Mouse (Mus musculus) MEL (cell line): Measurements from ENCODE around the gene Col15a1. TPM values are rescaled to one million over a fixed set of nuclear protein-coding genes. Genes with fewer than 3 reads are reported as not detected.

Experiments used
- DNase-seq: peaks from one replicate; pipeline ENCODE4 v3.0.0; 2011; ENCODE audit warnings: low read depth, low spot score
- H3K27ac ChIP-seq: 2 replicates; pipeline ENCODE4 v1.5.1; 2012; ENCODE audit warnings: low read depth, mild to moderate bottlenecking, control low read depth, low read length, moderate library complexity; ENCODE audit not compliant: control insufficient read depth
- H3K27me3 ChIP-seq, 2 experiments: fragments of 150-350 bp in 1 of 2; sonication (generic) in 1 of 2; 2 replicates each; pipeline ENCODE4 v1.6.1; 2012; ENCODE audit warnings: low read length in 2 of 2, mild to moderate bottlenecking in 2 of 2, improper control_type of control experiment in 1 of 2, moderate library complexity in 1 of 2; ENCODE audit not compliant: insufficient read depth in 2 of 2, control insufficient read depth in 1 of 2
- H3K36me3 ChIP-seq, 2 experiments: 2 replicates each; pipeline ENCODE4 v1.6.1; 2012 to 2014; ENCODE audit warnings: low read length in 2 of 2, improper control_type of control experiment in 1 of 2, inconsistent platforms in 1 of 2, mild to moderate bottlenecking in 1 of 2; ENCODE audit not compliant: insufficient read depth in 2 of 2, control insufficient read depth in 1 of 2
- H3K4me1 ChIP-seq, 2 experiments: fragments of 150-350 bp in 1 of 2; sonication (generic) in 1 of 2; 2 replicates each; pipeline ENCODE4 v1.6.1; 2012; ENCODE audit warnings: low read length in 2 of 2, improper control_type of control experiment in 1 of 2, mild to moderate bottlenecking in 1 of 2; ENCODE audit not compliant: insufficient read depth in 2 of 2, control insufficient read depth in 1 of 2
- H3K4me3 ChIP-seq, 2 experiments: fragments of 150-350 bp in 1 of 2; sonication (generic) in 1 of 2; 2 replicates each; pipeline ENCODE4 v1.5.1; 2012; ENCODE audit warnings: low read depth in 2 of 2, low read length in 2 of 2, mild to moderate bottlenecking in 2 of 2, moderate library complexity in 2 of 2, control low read depth in 1 of 2, improper control_type of control experiment in 1 of 2; ENCODE audit not compliant: control insufficient read depth in 1 of 2, insufficient read depth in 1 of 2
- H3K79me2 ChIP-seq: 2 replicates; pipeline ENCODE4 v1.6.1; 2012; ENCODE audit warnings: mild to moderate bottlenecking, low read length, moderate library complexity; ENCODE audit not compliant: control insufficient read depth, poor library complexity, insufficient read depth
- H3K9ac ChIP-seq: 2 replicates; pipeline ENCODE4 v1.6.1; 2012; ENCODE audit warnings: low read depth, mild to moderate bottlenecking, control low read depth, low read length, moderate library complexity; ENCODE audit not compliant: control insufficient read depth, poor library complexity, severe bottlenecking
- H3K9me3 ChIP-seq: fragments of 150-350 bp; sonication (generic); replicated peaks from 2 replicates; pipeline ENCODE4 v1.6.1; 2012; ENCODE audit warnings: mild to moderate bottlenecking, low read length, improper control_type of control experiment, moderate library complexity; ENCODE audit not compliant: insufficient read depth
- BHLHE40 ChIP-seq: IDR thresholded peaks from 2 replicates; pipeline ENCODE4 v1.6.1; 2012; ENCODE audit warnings: low read depth, mild to moderate bottlenecking, inconsistent platforms, low read length, improper control_type of control experiment, borderline replicate concordance
- CHD1 ChIP-seq: IDR thresholded peaks from 2 replicates; pipeline ENCODE4 v1.6.1; 2012; ENCODE audit warnings: low read depth, mild to moderate bottlenecking, inconsistent platforms, low read length, improper control_type of control experiment
- E2F4 ChIP-seq: IDR thresholded peaks from 2 replicates; pipeline ENCODE4 v1.6.1; 2011; ENCODE audit warnings: low read depth, low read length, improper control_type of control experiment, borderline replicate concordance
- ELF1 ChIP-seq: IDR thresholded peaks from 2 replicates; pipeline ENCODE4 v1.6.1; 2014; ENCODE audit warnings: low read depth, mild to moderate bottlenecking, inconsistent platforms, low read length, improper control_type of control experiment, moderate library complexity
- EP300 ChIP-seq, 2 experiments: IDR thresholded peaks; 2 replicates each; pipeline ENCODE4 v1.6.1; 2011; ENCODE audit warnings: improper control_type of control experiment in 2 of 2, low read length in 2 of 2, low read depth in 1 of 2, mild to moderate bottlenecking in 1 of 2
- ETS1 ChIP-seq: IDR thresholded peaks from 2 replicates; pipeline ENCODE4 v1.6.1; 2012; ENCODE audit warnings: low read depth, mild to moderate bottlenecking, inconsistent platforms, low read length, improper control_type of control experiment, moderate library complexity
- GATA1 ChIP-seq: IDR thresholded peaks from 2 replicates; pipeline ENCODE4 v1.6.1; 2011; ENCODE audit warnings: low read depth, low read length, improper control_type of control experiment
- HCFC1 ChIP-seq: IDR thresholded peaks from 2 replicates; pipeline ENCODE4 v1.6.1; 2012; ENCODE audit warnings: low read depth, mild to moderate bottlenecking, inconsistent platforms, low read length, improper control_type of control experiment, moderate library complexity
- JUND ChIP-seq: IDR thresholded peaks from 2 replicates; pipeline ENCODE4 v1.6.1; 2011; ENCODE audit warnings: low read depth, mild to moderate bottlenecking, improper control_type of control experiment, low read length
- MAFK ChIP-seq: IDR thresholded peaks from 2 replicates; pipeline ENCODE4 v1.6.1; 2011; ENCODE audit warnings: low read depth, mild to moderate bottlenecking, low read length, improper control_type of control experiment, borderline replicate concordance
- MAX ChIP-seq: IDR thresholded peaks from 2 replicates; pipeline ENCODE4 v1.6.1; 2011; ENCODE audit warnings: low read length, improper control_type of control experiment
- MAZ ChIP-seq: IDR thresholded peaks from 2 replicates; pipeline ENCODE4 v1.6.1; 2012; ENCODE audit warnings: low read depth, mild to moderate bottlenecking, inconsistent platforms, low read length, improper control_type of control experiment
- MEF2A ChIP-seq: IDR thresholded peaks from 2 replicates; pipeline ENCODE4 v1.6.1; 2014; ENCODE audit warnings: low read depth, mild to moderate bottlenecking, inconsistent platforms, low read length, improper control_type of control experiment; ENCODE audit not compliant: poor library complexity, insufficient replicate concordance, severe bottlenecking; ENCODE audit errors: extremely low read depth
- MXI1 ChIP-seq: IDR thresholded peaks from 2 replicates; pipeline ENCODE4 v1.6.1; 2011; ENCODE audit warnings: mild to moderate bottlenecking, low read depth, low read length, improper control_type of control experiment
- MYB ChIP-seq: IDR thresholded peaks from 2 replicates; pipeline ENCODE4 v1.6.1; 2011; ENCODE audit warnings: mild to moderate bottlenecking, low read depth, low read length, improper control_type of control experiment
- MYC ChIP-seq: IDR thresholded peaks from 2 replicates; pipeline ENCODE4 v1.6.1; 2011; ENCODE audit warnings: low read depth, mild to moderate bottlenecking, low read length, improper control_type of control experiment, moderate library complexity
- NELFE ChIP-seq: IDR thresholded peaks from 2 replicates; pipeline ENCODE4 v1.6.1; 2011; ENCODE audit warnings: low read depth, low read length, improper control_type of control experiment
- POLR2A ChIP-seq, 2 experiments: IDR thresholded peaks; 2 replicates each; pipeline ENCODE4 v1.6.1; 2011 to 2012; ENCODE audit warnings: low read length in 2 of 2, mild to moderate bottlenecking in 2 of 2, control low read depth in 1 of 2, improper control_type of control experiment in 1 of 2, low read depth in 1 of 2, moderate library complexity in 1 of 2; ENCODE audit not compliant: control insufficient read depth in 1 of 2, insufficient read depth in 1 of 2, poor library complexity in 1 of 2
- POLR2AphosphoS5 ChIP-seq: IDR thresholded peaks from 2 replicates; pipeline ENCODE4 v1.6.1; 2012; ENCODE audit warnings: low read depth, borderline replicate concordance, mild to moderate bottlenecking, inconsistent platforms, low read length, moderate library complexity, mixed read lengths
- RCOR1 ChIP-seq: IDR thresholded peaks from 2 replicates; pipeline ENCODE4 v1.6.1; 2012; ENCODE audit warnings: low read depth, mild to moderate bottlenecking, inconsistent platforms, low read length, improper control_type of control experiment
- SIN3A ChIP-seq: IDR thresholded peaks from 2 replicates; pipeline ENCODE4 v1.6.1; 2012; ENCODE audit warnings: low read length, improper control_type of control experiment, inconsistent platforms
- SMC3 ChIP-seq: IDR thresholded peaks from 2 replicates; pipeline ENCODE4 v1.6.1; 2011; ENCODE audit warnings: low read depth, low read length, improper control_type of control experiment
- TAL1 ChIP-seq: IDR thresholded peaks from 2 replicates; pipeline ENCODE4 v1.6.1; 2012; ENCODE audit warnings: mild to moderate bottlenecking, inconsistent platforms, low read length, moderate library complexity, mixed read lengths
- TBP ChIP-seq: IDR thresholded peaks from 2 replicates; pipeline ENCODE4 v1.8.0; 2011; ENCODE audit warnings: low read depth, low read length, improper control_type of control experiment
- TCF12 ChIP-seq: IDR thresholded peaks from 2 replicates; pipeline ENCODE4 v1.6.1; 2014; ENCODE audit warnings: low read depth, mild to moderate bottlenecking, inconsistent platforms, low read length, improper control_type of control experiment, moderate library complexity
- UBTF ChIP-seq: IDR thresholded peaks from 2 replicates; pipeline ENCODE4 v1.6.1; 2012; ENCODE audit warnings: low read depth, mild to moderate bottlenecking, inconsistent platforms, low read length, improper control_type of control experiment, moderate library complexity, borderline replicate concordance; ENCODE audit not compliant: insufficient read depth
- USF1 ChIP-seq: IDR thresholded peaks from 2 replicates; pipeline ENCODE4 v1.6.1; 2014; ENCODE audit warnings: low read depth, mild to moderate bottlenecking, inconsistent platforms, low read length, improper control_type of control experiment, moderate library complexity
- ZC3H11A ChIP-seq: IDR thresholded peaks from 2 replicates; pipeline ENCODE4 v1.6.1; 2012; ENCODE audit warnings: low read depth, mild to moderate bottlenecking, inconsistent platforms, low read length, improper control_type of control experiment
- ZMIZ1 ChIP-seq: IDR thresholded peaks from 2 replicates; pipeline ENCODE4 v1.6.1; 2012; ENCODE audit warnings: low read depth, mild to moderate bottlenecking, inconsistent platforms, low read length, improper control_type of control experiment, moderate library complexity
- polyA plus RNA-seq, 2 experiments: library from polyadenylated mRNA; stranded (reverse) in 1 of 2; unstranded in 1 of 2; fragments of >175 nt in 1 of 2; fragments of >200 nt in 1 of 2; gene quantifications; 2 replicates each; pipeline versions ENCODE4 v1.2.1 to v1.2.4; 2012; ENCODE audit warnings: low replicate concordance in 2 of 2, low read depth in 1 of 2; ENCODE audit not compliant: insufficient read length in 2 of 2, insufficient read depth in 1 of 2, missing spikeins in 1 of 2
- total RNA-seq: library from RNA; depleted of rRNA; stranded (reverse); fragments of 300-350 nt; gene quantifications from 2 replicates; pipeline ENCODE4 v1.2.3, GENCODE M21; 2012

Gene Col15a1
- total and polyA plus RNA-seq, 3 experiments = 2.2 to 2.6 TPM; not detected in 1

- peaks cover 0 to 25% of the 10 kb centered on the region in 2 experiments; a peak in 2 of 4 replicates for H3K36me3 ChIP-seq
- H3K4me3 ChIP-seq = no peak overlapping the region
- no peaks in the 10 kb centered on the region for H3K27me3 ChIP-seq
- H3K27ac ChIP-seq = no peak overlapping the region
- TF ChIP-seq POLR2A (IDR thresholded peaks at IDR 0.05; ENCODE audit: control insufficient read depth in 1 of 2, insufficient read depth in 1 of 2, low read depth in 1 of 2, low read length in 2 of 2, poor library complexity in 1 of 2) (no peak), ZMIZ1 (no peak)
- no peaks in the 10 kb centered on the region for H3K9me3 ChIP-seq
- DNase-seq = no peak
- H3K79me2 ChIP-seq = no peaks in the 10 kb centered on the region
- H3K9ac ChIP-seq = no peak overlapping the region
- H3K4me1 ChIP-seq = peaks cover 24 to 42% of the 10 kb centered on the region in 2 experiments
Observed at GRCm38 (mm10) chr4:47309886-47310625, 102.1 kb downstream of the Col15a1 start.

- Histone ChIP-seq H3K27me3 (no peaks in the 10 kb centered on the region), H3K27ac (peak overlapping the region; percentile 78), H3K36me3 (peaks cover 0 to 29% of the 10 kb centered on the region in 2 experiments; a peak in 2 of 4 replicates), H3K4me3 (peak overlapping the region; percentile 18 to 20; a peak in 3 of 4 replicates), H3K9me3 (no peaks in the 10 kb centered on the region), H3K79me2 (no peaks in the 10 kb centered on the region), H3K9ac (peak overlapping the region; percentile 41), H3K4me1 (peaks cover 24 to 45% of the 10 kb centered on the region in 2 experiments)
- DNase-seq = peak; percentile 95
- TF ChIP-seq TCF12 (0 out of 2 replicates have a peak, but pooled peaks have one; percentile 17), MXI1 (peak; percentile 56), SMC3 (no peak), TBP (peak; percentile 40; the same call in 1 of the 2 replicates), MEF2A (no peak), GATA1 (0 out of 2 replicates have a peak, but pooled peaks have one; percentile 38), MAZ (0 out of 2 replicates have a peak, but pooled peaks have one; percentile 30), ZMIZ1 (no peak), ETS1 (peak; percentile 93), MYB (no peak), ELF1 (no peak), E2F4 (no peak), UBTF (no peak), EP300 (IDR thresholded peaks at IDR 0.05; ENCODE audit: low read depth in 1 of 2, low read length in 2 of 2) (peak; percentile 57 to 61), USF1 (no peak), POLR2A (IDR thresholded peaks at IDR 0.05; ENCODE audit: control insufficient read depth in 1 of 2, insufficient read depth in 1 of 2, low read depth in 1 of 2, low read length in 2 of 2, poor library complexity in 1 of 2) (no peak), POLR2AphosphoS5 (no peak), MYC (0 out of 2 replicates have a peak, but pooled peaks have one; percentile 19), MAFK (peak; percentile 21; the same call in 1 of the 2 replicates), JUND (no peak), MAX (peak; percentile 43; the same call in 1 of the 2 replicates), CHD1 (no peak), HCFC1 (no peak), NELFE (no peak), ZC3H11A (no peak), SIN3A (peak; percentile 67), RCOR1 (peak; percentile 51; the same call in 1 of the 2 replicates), BHLHE40 (peak; percentile 71; the same call in 1 of the 2 replicates), TAL1 (peak; percentile 36; the same call in 1 of the 2 replicates)
Observed at GRCm38 (mm10) chr4:47310812-47311211, 102.9 kb downstream of the Col15a1 start.
